Mouse (Mus musculus) skeletal muscle tissue, adult 2 months (tissue): Measurements from ENCODE around the gene Txk.

ENCODE experiments used
- DNase-seq: peaks from one replicate; pipeline ENCODE4 v3.0.0-alpha.2; 2012; ENCODE audit warnings: low read depth, low spot score

Txk gene

DNA sequence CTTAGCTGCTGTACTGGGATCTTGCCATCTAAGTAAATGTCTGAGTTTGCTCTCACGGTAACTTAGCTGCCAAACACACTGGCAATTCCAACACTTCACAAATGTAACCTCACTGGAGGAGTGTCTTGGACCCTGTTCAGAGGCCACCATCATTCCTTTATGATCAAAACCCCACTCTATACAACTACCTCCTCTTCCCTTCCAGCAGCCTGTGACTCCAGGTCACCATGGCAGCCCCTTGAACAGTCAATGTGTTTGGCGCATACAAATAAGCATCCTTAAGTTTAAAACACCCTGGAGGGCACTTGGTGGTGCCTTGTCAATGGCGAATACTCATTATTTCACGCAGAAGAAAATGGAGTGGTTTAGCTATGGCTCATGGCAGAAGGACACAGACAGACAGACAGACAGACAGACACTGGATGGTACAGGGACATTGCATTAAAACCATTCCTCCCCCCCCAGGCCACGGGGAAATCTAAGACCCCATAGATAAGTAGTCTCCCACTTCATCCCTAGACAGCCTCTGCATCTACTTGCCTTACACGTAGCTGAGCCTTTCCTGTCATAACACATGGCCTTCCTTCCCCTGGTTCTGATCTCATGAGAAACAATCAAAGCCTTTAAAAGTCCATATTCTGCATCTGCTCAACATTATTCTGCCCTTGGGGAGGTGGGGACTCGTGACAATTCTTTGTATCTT is 1.4 kb downstream of the Txk start:
- no peak for DNase-seq

DNA sequence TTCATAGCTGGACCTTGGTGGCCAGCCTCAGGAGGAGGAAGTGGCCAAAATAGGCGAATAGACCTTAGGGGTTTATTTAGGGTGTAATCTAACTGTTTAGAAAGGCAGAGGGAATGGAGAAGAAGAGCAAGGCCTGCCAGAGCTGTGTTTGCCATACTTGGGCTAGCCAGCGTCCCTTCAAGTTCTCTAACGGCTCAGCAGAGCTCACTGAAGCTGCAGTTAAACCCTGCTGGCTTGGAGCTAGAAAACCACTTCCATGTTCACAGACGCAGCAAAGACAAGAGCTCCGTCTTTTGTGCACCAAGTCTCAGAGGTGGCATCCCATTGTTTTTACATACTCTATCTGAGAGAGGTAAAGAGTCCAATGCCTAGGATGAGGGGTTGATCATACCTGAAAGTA is 2.4 kb downstream of the Txk start:
- no peak for DNase-seq

DNA sequence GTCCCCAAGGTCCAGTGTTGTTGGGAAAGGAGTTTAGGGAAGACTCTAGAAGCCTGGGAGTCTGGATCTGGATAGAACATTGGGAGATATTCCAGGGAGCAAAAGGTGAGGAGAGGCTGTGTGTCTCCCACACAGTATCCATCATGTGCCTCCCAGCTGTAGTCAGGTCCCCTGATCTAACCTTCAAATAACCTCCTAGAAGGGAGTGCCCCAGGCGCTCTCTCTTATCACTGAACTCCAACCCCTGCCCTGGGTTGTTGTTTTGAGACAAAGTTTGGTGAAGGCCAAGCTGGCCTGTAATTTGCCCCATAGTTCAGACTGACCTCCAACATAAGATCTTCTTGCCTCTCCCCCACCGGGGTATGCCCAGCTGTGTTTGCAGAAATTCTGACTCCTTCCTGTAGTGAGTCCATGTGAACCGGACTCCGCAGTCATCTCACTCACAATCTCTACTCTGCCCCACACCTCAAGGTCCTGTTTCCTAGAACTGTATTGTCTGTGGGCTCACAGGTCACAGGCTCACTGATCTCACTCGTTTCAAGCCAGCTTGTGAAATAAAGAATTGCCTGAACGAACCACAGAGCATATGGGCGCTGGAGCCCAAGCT is 3.8 kb downstream of the Txk start:
- no peak for DNase-seq

DNA sequence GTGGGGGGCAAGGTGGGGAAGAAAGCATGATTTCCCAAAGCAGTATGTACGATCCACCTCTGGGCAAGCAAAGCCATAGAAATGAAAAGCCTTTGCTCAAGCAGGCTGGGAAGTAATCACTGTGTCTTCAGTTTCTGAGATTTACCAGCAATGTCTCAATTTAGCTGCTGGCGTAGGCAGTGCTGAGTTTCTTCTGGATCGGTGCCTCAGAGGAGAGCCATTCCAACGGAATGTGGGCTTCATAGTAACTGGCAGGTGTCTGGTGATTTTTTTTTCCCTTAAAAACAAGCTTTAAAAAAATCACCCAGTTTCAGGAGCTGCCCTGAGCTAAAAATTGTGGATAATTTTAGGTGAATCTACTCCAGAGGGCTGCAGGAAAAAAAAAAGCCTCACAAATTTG is 5.2 kb downstream of the Txk start:
- DNase-seq, result no peak

DNA sequence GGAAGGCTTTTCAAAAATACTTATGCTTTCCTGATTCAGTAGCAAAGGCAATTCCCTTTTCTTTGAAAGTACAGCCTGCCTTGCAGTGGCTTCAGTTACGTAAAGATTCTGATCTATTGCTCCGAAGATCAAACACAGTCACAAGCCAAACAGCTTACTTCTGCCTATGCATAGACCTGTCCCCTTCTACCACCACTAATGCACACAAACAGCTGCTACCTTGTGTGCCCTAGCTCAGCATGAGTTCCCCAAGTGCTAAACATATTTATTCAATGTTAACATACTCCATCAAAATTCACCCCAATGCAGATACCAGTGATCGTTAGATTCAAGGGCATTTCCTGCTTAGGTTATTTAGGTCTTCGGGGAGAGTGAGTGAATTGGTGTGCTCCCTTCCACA is 6.1 kb downstream of the Txk start:
- DNase-seq, result no peak

DNA sequence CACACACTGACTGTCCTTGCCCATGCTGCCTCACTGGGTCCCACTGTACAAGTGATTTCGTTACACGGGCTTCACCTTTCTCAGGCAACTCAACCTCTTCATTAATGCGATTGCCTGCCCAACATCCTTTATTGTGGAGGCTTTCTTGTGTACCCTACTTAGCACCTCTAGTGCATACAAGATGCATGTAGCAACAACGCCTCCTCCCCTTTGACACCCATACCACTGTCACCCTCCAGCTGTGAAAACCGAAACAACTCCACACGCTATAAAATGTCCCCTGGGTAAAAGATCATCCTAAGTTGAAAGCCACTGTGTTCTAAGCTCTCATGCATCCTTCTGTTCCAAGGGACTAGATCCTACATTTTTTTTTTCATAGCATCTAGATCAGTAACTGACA is 9.5 kb downstream of the Txk start:
- DNase-seq, result no peak

DNA sequence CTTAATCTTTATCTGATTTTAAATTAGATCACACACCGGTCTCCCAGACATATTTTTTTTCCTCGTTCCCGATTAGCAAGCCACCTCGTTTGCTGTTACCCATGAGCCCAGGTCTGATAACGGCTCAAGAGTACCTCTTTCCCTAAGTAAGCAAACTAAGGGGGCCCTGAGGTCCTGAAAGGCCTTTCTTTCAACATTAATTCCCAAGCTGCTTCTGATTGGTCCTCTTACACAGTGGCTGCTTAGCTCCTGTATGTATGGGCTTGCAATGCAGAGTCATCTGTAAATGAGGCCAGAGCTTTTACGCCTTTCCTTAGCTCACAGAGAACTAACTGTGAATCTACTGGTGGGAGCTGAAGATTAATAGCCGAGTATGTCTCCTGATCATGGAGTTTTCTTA is 15.7 kb downstream of the Txk start:
- DNase-seq, result no peak

DNA sequence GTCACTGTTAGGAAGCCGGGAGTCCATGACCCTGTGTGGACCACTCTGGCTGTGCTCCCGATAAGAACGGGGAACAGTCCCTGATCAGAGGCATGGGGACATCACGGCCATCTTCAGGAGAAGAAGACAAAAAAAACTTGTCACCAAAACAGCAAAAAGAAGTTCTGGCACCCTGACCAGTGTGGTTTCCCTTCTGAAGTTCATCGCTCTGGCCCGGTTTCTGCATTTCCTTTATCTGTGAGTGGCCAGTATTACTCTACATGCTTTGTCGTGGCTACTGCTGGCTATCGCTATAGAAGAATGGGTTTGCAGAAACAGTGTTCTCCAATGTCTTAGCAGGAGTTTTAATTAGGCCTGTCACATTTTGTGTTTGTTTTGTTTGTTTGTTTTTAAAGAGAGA is 16.1 kb downstream of the Txk start:
- DNase-seq, result no peak

DNA sequence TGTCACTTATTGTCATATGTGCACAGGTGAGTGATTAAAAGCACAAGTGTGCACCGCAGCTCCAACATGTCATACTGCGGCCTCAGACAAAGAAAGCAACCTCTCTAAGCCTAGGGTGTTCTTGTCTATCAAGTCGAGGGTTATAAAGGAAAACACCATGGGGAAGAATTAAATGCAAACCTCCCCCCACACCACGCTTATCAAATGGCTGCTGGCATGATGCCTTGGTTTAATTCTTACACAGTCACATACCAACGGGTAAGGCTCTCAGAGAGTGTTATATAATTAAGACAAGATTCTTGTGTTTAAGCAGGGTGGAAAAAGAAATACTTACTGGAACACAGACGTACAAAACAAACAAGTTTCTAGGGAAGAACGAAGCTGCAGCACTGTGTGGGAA is 16.8 kb downstream of the Txk start:
- no peak for DNase-seq

DNA sequence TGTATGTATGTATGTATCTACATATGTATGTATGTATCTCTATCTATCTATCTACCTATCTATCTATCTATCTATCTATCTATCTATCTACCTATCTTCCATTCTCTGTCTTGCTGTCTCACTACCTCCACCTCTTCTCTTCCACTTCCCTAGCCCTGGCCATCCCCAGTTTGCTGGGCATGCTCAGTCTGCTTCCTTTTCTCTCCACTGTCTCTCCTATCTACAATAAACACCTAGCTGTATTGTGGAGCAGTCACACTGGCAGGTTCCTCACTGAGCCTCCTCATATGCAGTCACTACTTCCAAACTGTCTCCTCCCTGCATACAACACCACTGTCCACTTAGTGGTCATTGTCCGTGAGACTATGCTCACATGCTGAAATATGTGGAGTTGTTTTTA is 19.7 kb downstream of the Txk start:
- no peak for DNase-seq

DNA sequence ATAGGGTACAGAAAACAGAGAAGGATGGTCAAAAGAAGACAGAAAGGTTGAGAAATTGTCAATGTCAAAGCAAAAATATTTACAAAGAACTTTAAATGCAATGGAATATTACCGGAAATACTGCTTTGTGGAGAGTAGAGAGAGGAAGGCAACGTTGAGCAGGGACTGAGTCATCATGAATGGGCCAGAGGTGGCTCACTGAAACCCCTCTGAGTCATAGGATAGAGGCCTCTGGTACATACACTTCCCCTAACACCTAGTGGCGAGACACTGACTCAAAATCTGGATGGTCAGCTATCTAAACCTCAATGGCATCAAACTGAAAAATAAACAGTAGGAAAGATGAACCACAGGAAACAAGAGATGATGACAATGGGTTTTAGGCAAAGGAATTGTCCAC is 27.2 kb downstream of the Txk start:
- no peak for DNase-seq

DNA sequence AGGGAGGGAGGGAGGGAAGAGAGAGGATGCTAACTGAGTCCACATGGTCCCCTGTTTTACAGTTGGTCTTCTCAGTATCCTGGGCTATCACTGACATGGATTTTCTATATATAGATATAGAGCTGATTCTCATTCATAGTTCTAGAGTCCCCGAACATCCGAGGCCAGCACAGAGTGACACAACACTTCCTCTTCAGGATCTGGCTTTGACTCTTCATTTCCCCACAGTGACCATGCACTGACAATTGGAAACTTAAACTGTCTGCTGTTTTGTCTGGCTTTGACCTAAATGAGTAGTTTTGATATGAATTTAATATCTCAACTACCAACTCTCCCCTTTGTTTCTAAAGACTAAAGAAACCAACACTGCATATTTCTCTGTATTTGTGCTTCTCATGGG is 29.1 kb downstream of the Txk start:
- no peak for DNase-seq

DNA sequence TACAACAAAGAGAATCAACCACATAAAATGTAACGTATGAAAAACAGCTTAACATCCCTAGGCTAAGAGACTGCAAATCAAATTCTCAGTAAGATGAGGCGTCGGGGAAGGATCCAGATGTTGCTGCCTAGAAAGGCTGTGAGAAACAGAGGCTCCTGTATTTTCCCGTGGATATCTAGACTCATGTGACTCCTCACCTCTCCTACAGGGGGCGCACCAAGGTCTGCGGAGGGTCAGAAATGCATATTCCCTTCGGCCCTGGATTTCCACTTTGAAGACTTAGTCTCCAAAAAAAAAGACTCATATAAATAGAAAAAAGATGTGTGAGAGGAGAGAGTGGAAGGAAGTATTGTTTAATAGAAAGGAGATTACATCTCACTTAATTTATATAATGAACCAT is 32.0 kb downstream of the Txk start:
- DNase-seq, result no peak

DNA sequence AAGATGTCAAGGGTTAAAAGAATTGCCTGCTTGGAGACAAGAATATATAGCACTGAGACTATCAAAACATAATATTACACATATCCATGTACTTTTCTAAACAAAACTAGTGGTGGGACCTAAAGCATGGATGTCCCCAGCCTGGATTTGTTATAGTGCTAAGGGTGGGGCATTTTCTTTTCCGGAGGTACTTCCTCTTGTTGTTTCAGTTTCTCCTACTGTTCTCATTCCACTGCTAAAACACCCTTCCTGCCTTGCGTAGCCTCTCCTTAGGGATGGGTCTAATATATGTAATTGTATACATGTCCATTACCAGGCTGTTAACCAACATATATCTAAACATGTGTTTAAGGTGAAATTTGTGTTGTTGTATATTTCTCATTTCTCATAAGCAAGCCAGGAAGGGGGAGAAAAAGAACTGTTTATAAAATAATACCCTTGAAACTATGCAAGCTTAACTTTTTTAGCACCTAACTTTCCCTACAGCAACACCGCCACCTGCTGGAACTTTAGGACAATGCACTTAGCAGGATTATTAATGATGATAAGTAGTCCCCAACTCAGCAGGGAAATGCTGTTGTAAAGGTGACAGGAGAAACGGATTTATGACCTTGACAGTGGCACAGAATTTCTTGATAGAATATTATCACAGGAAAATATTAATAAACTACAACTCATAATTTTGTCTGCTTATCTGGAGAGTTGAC is 41.9 kb downstream of the Txk start:
- DNase-seq, result peak; percentile 28

DNA sequence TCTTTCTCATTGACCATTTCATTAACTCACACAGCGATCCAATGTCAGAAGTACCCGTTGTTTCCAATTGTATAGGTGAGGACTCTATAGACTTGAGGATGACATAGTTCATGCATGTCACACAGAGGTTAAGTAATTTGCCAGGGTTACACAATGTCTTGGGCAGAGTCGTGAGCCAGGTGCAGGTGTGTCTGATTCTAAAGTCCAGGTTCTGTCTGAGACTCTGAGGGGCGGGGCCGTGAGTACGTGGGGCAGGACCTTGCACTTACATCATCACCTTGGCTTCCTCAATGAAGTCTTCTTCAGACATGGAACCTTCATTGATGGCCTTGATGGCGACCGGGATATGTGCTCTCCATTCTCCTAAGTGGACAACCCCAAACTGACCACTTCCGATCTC is 42.6 kb downstream of the Txk start:
- DNase-seq, result no peak

DNA sequence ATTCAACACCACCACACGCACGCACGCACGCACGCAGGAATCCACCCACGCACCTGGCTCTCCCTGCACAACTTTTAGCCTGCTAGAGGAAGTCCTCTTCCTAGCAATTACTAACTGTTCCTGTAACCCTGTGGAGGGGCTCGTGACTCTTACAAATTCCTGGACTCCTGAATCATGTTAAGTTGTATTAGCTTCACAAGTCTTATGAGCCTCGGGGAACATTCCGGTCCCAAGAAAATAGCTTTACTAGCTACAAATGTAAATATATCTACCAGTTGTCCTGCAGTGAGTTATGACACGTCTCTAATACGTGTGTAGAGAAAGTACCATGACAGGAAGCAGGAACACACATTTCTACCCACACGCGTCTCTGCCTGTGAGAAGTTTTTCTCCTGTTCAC is 43.1 kb downstream of the Txk start:
- DNase-seq, result no peak

DNA sequence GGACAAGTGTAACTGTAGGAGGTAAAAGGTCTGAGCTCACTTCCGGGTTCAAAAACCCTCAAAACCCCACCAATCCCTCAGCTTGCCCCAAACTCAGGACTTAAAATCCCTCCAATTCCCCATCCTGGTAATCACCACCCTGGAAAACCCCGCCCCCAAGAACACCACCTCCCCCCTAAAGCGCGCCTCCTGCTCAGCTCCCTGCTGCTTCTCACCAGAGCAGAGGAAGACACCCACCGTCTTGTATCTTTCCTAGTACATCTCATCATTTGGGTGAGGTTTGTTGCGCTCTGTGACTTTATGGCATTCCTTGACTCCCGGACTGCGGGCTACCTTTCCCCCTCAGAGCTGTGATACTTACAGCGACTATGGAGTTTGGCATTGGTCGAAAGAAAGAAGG is 45.9 kb downstream of the Txk start:
- DNase-seq, result no peak

DNA sequence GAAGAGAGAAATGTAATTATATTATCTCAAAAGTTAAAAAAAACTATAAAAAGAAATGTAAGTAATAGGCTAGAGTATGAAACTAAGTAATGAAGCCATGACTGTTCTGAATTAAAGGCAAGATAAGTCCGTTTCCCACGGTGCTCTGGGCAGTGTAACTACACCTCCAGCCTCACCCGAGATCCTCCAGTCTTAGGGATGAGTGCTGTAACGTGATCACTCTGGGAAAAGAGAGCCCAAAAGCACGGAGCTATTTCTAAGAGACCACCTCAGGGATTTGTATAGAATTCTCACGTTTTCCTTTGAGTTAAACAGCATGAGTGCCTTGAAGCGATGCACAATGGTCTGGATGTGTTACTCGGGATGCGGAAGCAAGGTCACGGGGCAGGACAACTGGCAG is 46.5 kb downstream of the Txk start:
- DNase-seq, result no peak

DNA sequence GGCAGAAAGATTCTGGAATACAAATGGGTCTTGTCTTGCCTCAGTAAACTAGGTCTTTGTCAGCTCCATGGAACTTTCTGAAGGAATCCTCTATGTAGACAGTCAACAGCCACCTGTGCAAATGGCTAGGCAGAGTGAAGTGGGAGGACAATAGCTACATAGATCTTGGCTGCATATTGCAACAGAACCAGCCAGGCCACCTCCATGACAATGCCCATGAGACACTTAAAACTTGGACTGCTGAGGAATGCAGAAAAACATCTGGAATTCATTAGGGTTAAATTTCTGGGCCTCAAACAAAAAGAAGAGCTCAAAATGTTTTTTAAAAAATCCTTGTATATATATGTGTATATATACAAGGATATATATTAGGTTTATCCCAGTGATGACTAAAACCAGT is 50.4 kb downstream of the Txk start:
- DNase-seq, result peak; percentile 13

DNA sequence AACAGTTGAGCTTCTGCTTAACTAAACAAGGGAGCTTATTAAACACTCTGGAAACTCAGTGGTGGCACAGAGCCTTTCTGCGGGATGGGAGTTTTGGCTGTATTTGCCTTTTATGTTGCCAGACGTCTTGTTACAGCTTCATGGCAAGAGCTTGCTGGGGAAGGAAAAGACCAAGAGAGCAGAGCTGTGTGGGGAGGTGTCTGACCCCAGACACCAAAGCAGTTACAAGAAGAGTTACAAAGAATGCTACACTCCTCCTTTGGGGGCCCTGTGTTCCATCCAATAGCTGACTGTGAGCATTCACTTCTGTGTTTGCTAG is 53.1 kb downstream of the Txk start:
- DNase-seq, result peak; percentile 18

DNA sequence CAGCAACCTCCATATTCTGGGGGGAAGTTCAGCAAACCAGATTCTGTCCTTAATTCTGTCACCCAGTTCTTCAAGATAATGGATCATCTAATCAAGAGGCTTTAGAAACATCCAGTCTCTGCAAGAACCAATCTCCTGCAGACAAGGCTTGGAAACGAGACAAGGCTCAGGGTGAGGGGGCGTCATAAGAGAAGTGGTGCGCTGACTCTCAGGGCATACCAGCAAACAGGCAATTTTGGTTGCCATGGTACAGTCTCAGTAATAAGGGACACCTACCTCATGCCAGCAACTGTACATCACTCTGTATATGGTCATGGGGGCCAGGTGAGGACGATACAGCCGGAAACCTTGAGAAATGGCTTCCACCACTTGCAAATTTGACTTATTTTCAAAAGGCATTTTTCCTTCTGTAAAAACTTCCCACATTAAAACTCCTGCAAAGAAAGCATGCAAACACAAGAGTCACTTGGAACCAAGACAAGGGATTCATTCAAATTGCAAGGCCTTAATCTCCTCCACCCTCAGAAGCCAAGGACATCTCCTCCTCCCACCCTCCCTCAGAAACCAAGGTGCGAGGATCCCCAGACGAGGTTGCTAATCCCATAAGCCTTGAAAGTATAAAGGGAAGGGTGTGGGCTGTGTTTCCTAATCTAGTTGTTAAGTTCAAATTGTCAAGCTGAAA is 53.6 kb downstream of the Txk start:
- DNase-seq, result no peak

DNA sequence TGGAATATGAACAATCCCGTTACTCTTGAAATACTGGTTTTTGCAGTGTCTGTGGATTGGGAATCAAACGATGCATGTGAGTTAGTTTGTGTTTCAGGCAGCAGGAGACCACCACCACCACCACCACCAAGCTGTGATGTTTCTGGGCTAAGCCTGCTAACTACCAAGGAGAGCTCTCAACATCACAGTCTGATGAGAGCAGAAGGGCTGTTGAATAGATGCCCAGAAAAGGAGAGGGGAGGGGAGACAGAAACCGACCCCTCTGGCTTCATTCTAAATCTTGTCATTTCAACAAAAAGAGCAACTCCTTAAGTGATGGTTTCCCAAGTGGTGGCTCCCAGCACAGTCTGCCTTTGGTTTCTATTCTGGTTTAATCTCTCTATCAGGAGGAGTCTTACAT is 54.2 kb downstream of the Txk start:
- DNase-seq, result no peak

DNA sequence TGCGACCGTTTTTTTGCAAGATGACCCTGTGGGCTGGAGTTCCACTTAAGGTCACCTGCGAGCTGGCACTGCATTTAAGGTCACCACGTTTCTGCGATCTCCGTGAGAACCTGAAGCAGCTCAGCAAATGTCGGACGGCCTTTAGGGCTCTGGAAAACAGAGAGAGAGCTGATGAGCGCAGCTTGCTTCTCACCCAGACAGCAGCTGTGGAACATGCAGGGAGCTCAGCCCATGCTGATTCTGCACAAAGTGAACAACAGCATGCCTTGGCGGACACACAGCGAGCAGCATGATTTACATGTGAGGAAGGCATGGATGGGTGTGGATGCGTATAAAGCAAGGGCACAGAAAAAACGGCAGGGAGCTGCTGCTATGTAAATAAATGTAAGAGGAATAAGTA is 56.1 kb downstream of the Txk start:
- no peak for DNase-seq
